Mouse (Mus musculus) neural tube, embryonic 14.5 days (tissue): ENCODE measurements around the gene Dact2. TPM values are rescaled to one million over a fixed set of nuclear protein-coding genes. Genes with fewer than 3 reads are reported as not detected.

Experiments used
- ATAC-seq: fragments of 200-750 bp; cut with Nextera tagmentation; 2 replicates; pipeline ENCODE4 v1.8.0; 2017; ENCODE audit warnings: low read depth, mild to moderate bottlenecking, moderate TSS enrichment, moderate library complexity
- H3K27ac ChIP-seq: fragments of 300-500 bp; sonication (generic); 2 replicates; pipeline ENCODE4 v1.5.1; 2014; ENCODE audit warnings: low read depth, mild to moderate bottlenecking, control low read depth, low read length, moderate library complexity, mixed read lengths
- H3K27me3 ChIP-seq: fragments of 300-500 bp; sonication (generic); 2 replicates; pipeline ENCODE4 v1.6.1; 2014; ENCODE audit warnings: low read length; ENCODE audit not compliant: control insufficient read depth, insufficient read depth
- H3K36me3 ChIP-seq: fragments of 300-500 bp; sonication (generic); 2 replicates; pipeline ENCODE4 v1.6.1; 2014; ENCODE audit warnings: low read length, mixed read lengths; ENCODE audit not compliant: control insufficient read depth, insufficient read depth
- H3K4me1 ChIP-seq: fragments of 300-500 bp; sonication (generic); 2 replicates; pipeline ENCODE4 v1.6.1; 2014; ENCODE audit warnings: low read length; ENCODE audit not compliant: control insufficient read depth, insufficient read depth
- H3K4me2 ChIP-seq: fragments of 300-500 bp; sonication (generic); 2 replicates; pipeline ENCODE4 v1.6.1; 2014; ENCODE audit warnings: mild to moderate bottlenecking, low read depth, low read length, control low read depth
- H3K4me3 ChIP-seq: fragments of 300-500 bp; sonication (generic); 2 replicates; pipeline ENCODE4 v1.5.1; 2014; ENCODE audit warnings: low read depth, low read length, control low read depth, mixed read lengths
- H3K9ac ChIP-seq: fragments of 300-500 bp; sonication (generic); replicated peaks from 2 replicates; pipeline ENCODE4 v1.6.1; 2014; ENCODE audit warnings: low read depth, mild to moderate bottlenecking, control low read depth, low read length, mixed read lengths
- H3K9me3 ChIP-seq: fragments of 300-500 bp; sonication (generic); 2 replicates; pipeline ENCODE4 v1.6.1; 2016; ENCODE audit warnings: low read length; ENCODE audit not compliant: control insufficient read depth
- WGBS: fragments of 180-500 bp; shearing (Covaris S2); extraction: QIAGEN DNeasy Blood & Tissue Kit; methylation state at CpG from one replicate; pipeline ENCODE4 v1.1.7; 2014; 5-methylcytosine and 5-hydroxymethylcytosine counted together
- polyA plus RNA-seq: library from polyadenylated mRNA; unstranded; fragments of >200 nt; fragmentation: Nextera tagmentation; extraction: Ambion mirVana; gene quantifications from 2 replicates; pipeline ENCODE4 v1.2.1, GENCODE M21; 2014

The Dact2 gene
- polyA plus RNA-seq, result 2.7 and 3.2 TPM in 2 replicates

DNA sequence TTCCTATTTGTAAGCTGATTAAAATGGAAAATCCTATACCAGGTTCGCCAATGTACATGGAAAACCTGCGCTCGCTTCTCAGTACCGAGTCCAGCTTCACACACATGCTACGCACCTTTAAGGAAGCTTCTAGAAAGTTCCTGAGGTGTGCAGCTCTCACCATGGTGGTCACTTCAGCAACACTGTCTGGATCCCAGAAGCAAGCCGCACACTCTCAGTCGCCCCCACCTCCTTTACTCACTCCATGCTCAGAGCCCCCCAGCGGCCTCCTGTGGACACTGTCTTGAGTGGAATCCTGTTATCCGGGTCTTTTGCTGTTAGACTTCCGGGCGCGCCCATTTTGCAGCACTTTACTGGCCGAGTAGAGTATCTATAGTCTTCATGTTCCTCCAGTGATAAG, at the start of gene Dact2:
Dact2 (minus strand) TSS at position 244 of the 400 bp plus-strand sequence.
- Histone ChIP-seq H3K27me3 (peaks cover 32% of the 10 kb centered on the region), H3K27ac (peak within 1 kb of the TSS; percentile 34; the same call in 1 of the 2 replicates), H3K36me3 (no peaks in the 10 kb centered on the region), H3K4me2 (peak within 1 kb of the TSS; percentile 90), H3K4me1 (peaks cover 15% of the 10 kb centered on the region; the same call in 1 of the 2 replicates), H3K9me3 (no peaks in the 10 kb centered on the region), H3K9ac (peak within 1 kb of the TSS; percentile 68), H3K4me3 (peak within 1 kb of the TSS; percentile 64)
- ATAC-seq, result peak; percentile 49; the same call in 1 of the 2 replicates
- 50% methylated on average over 13 of the region's 13 CpGs for WGBS

DNA sequence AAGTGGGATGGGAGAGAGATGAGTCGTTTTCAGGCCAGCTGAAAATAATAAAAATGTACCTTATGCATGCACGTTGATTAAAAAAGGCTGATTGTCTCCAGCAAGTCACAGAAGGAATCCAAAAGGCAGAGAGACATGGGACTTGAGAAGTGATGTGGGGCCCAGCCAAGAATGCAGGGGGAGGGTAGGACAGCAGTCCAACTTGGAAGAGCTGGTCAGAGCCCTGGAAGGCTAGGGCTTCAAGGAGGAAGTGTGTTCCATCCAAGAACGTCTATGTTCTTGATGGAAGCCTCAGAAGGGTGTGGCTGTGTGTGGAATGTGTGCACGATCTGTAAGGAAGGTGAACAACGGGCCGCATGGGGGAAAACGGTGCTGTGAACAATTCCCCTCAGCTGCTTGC, 48.4 kb upstream of the Dact2 start:
- Histone ChIP-seq H3K4me3 (no peak overlapping the region), H3K9me3 (no peaks in the 10 kb centered on the region), H3K9ac (no peak overlapping the region), H3K27me3 (no peaks in the 10 kb centered on the region), H3K4me1 (no peaks in the 10 kb centered on the region), H3K27ac (no peak overlapping the region), H3K36me3 (no peaks in the 10 kb centered on the region), H3K4me2 (no peak overlapping the region)
- WGBS, result 78% methylated on average over 7 of the region's 7 CpGs
- ATAC-seq, result no peak

DNA sequence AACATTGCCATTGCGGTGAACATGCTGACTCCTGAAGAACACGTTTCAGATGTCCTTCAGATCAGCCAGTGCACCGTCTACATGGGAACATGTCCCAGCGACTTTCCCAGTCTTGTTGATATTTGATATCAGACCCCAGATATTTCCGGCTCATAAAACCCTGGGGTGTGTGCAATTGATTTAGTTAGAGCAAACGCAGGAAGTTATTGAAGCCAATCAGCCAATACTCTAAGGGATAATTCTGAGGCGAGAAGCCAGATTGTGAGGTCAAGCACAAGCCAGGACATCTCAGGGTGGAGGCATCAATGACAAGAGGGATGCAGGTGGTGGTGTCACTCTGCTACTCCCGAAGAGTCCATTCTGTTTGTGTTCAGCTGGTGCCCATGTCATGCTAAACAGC, 46.3 kb upstream of the Dact2 start:
- H3K9ac ChIP-seq, result no peak overlapping the region
- H3K4me2 ChIP-seq, result no peak overlapping the region
- no peak for ATAC-seq
- H3K27me3 ChIP-seq, result no peaks in the 10 kb centered on the region
- no peaks in the 10 kb centered on the region for H3K4me1 ChIP-seq
- H3K36me3 ChIP-seq, result no peaks in the 10 kb centered on the region
- 77% methylated on average over 8 of the region's 8 CpGs for WGBS
- no peak overlapping the region for H3K27ac ChIP-seq
- H3K4me3 ChIP-seq, result no peak overlapping the region
- no peaks in the 10 kb centered on the region for H3K9me3 ChIP-seq

DNA sequence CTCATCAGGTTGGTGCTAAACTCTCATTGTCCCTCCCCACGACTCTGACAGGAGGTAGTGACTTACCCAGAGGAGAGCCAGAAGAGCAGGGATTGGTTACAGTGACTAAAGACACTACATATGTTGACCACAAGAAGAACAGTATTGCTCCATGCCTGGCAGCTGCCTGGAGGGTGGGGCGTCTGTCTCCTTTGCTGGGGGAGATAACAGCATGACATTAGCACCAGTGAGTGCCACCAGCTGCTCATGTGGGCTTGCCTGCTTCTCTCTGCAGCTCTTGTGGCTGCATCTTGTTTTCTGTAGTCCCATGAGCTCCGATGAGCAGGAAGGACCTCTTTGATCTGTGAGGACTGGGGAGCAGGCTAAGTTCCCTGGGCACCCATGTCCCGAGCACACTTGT, 45.5 kb upstream of the Dact2 start:
- Histone ChIP-seq H3K4me1 (no peaks in the 10 kb centered on the region), H3K4me2 (no peak overlapping the region), H3K9me3 (no peaks in the 10 kb centered on the region), H3K9ac (no peak overlapping the region), H3K4me3 (no peak overlapping the region), H3K27me3 (no peaks in the 10 kb centered on the region), H3K36me3 (no peaks in the 10 kb centered on the region), H3K27ac (no peak overlapping the region)
- ATAC-seq, result no peak
- 77% methylated on average over 4 of the region's 4 CpGs for WGBS

DNA sequence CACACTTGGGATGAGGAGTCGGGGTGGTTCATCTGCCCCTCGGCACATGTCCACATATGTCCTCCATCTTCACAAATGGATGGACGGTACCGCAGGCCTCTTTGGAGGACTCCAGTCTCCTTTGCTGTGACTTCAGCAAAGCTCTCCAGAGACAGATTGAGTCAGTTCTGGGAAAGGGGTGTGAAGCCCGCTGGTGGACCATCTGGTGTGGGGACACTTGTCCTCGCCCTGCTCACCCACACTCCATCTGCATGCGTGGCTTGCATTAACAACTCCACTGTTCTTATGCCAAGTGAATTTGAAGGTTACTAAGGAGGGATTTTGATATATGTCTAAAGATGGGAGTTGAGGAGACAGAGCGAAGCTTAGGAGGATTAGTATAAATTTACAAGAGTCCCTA, 43.8 kb upstream of the Dact2 start:
- no peaks in the 10 kb centered on the region for H3K36me3 ChIP-seq
- WGBS, result 90% methylated on average over 8 of the region's 8 CpGs
- H3K9me3 ChIP-seq, result no peaks in the 10 kb centered on the region
- no peak for ATAC-seq
- no peaks in the 10 kb centered on the region for H3K4me1 ChIP-seq
- no peaks in the 10 kb centered on the region for H3K27me3 ChIP-seq
- no peak overlapping the region for H3K4me3 ChIP-seq
- no peak overlapping the region for H3K9ac ChIP-seq
- no peak overlapping the region for H3K27ac ChIP-seq
- no peak overlapping the region for H3K4me2 ChIP-seq

DNA sequence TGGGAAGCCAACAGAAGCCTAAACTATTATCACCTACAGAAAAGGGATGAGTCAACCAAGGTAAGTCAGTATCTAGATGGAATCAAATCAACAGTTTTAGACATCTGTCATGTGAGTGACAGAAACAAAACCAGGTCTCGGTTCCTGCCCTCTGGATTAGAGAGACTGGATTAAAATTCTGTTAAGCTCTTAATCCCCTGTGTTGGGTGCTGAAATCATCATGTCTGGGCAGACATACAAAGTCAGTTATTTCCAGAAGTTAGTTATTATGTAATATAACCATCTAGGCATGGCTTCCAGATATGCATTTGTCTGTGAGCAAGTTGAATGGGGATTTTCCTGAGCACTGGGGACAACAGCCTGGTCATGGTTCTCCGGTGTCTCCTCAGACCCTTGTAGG, 42.2 kb upstream of the Dact2 start:
- H3K9ac ChIP-seq, result no peak overlapping the region
- no peaks in the 10 kb centered on the region for H3K27me3 ChIP-seq
- 95% methylated on average over 2 of the region's 2 CpGs for WGBS
- H3K4me2 ChIP-seq, result no peak overlapping the region
- no peak overlapping the region for H3K4me3 ChIP-seq
- H3K9me3 ChIP-seq, result no peaks in the 10 kb centered on the region
- no peak for ATAC-seq
- H3K27ac ChIP-seq, result no peak overlapping the region
- no peaks in the 10 kb centered on the region for H3K36me3 ChIP-seq
- no peaks in the 10 kb centered on the region for H3K4me1 ChIP-seq

GRCm38 (mm10) chr17:14244195-14244965, 40.3 kb upstream of the Dact2 start:
- 73% methylated on average over 11 of the region's 11 CpGs for WGBS
- ATAC-seq, result no peak
- no peak overlapping the region for H3K4me3 ChIP-seq
- H3K4me2 ChIP-seq, result no peak overlapping the region
- no peak overlapping the region for H3K9ac ChIP-seq
- H3K4me1 ChIP-seq, result no peaks in the 10 kb centered on the region
- H3K36me3 ChIP-seq, result no peaks in the 10 kb centered on the region
- H3K27me3 ChIP-seq, result no peaks in the 10 kb centered on the region
- H3K27ac ChIP-seq, result no peak overlapping the region
- H3K9me3 ChIP-seq, result no peaks in the 10 kb centered on the region

- no peak overlapping the region for H3K9ac ChIP-seq
- WGBS, result 93% methylated on average over 8 of the region's 8 CpGs
- H3K27ac ChIP-seq, result no peak overlapping the region
These were observed 38.5 kb upstream of the Dact2 start for GRCm38 (mm10) chr17:14242634-14243033.

GRCm38 (mm10) chr17:14239960-14240359, 35.9 kb upstream of the Dact2 start:
- no peak for ATAC-seq
- WGBS, result 81% methylated on average over 10 of the region's 10 CpGs
- no peak overlapping the region for H3K4me3 ChIP-seq
- H3K4me1 ChIP-seq, result no peaks in the 10 kb centered on the region
- no peak overlapping the region for H3K9ac ChIP-seq
- H3K27me3 ChIP-seq, result no peaks in the 10 kb centered on the region
- H3K9me3 ChIP-seq, result no peaks in the 10 kb centered on the region
- no peak overlapping the region for H3K4me2 ChIP-seq
- H3K27ac ChIP-seq, result no peak overlapping the region
- no peaks in the 10 kb centered on the region for H3K36me3 ChIP-seq

More at GRCm38 (mm10) chr17:14242634-14243033, 38.5 kb upstream of the Dact2 start:
- Histone ChIP-seq H3K36me3 (no peaks in the 10 kb centered on the region), H3K4me3 (no peak overlapping the region), H3K4me1 (no peaks in the 10 kb centered on the region), H3K9me3 (no peaks in the 10 kb centered on the region), H3K4me2 (no peak overlapping the region), H3K27me3 (no peaks in the 10 kb centered on the region)
- ATAC-seq, result no peak
